Mouse (Mus musculus): ENCODE measurements around the gene Kit.
A peak's percentile ranks its signal among the peaks of the same experiment; 100 is the strongest.

Gene Kit

GRCm38 (mm10) chr5:75626284-75626683 is 51.6 kb downstream of the Kit start:
- ATAC-seq (ENCODE audit: insufficient number of reproducible peaks, low FRiP score, low TSS enrichment): no peak

DNA sequence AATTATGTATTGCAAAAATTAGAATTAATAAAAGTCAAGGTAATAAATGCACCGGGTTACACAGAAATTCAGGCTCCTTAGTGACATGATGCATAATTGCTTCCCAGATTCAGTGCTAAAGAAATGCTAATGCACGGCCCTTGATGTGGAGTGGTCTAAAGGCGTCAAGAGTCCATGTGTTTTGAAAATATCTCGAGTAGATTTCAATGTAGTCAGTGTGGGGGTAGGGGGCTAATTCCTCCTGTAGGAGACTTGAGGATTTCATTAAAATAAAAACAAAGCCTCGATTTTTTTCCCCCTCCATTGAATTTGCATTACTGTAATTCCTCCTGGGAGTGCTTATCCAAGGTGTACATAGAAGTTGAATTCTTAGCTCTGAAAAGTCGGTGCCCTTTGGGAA is 52.0 kb downstream of the Kit start:
- ATAC-seq (ENCODE audit: insufficient number of reproducible peaks, low FRiP score, low TSS enrichment): no peak

DNA sequence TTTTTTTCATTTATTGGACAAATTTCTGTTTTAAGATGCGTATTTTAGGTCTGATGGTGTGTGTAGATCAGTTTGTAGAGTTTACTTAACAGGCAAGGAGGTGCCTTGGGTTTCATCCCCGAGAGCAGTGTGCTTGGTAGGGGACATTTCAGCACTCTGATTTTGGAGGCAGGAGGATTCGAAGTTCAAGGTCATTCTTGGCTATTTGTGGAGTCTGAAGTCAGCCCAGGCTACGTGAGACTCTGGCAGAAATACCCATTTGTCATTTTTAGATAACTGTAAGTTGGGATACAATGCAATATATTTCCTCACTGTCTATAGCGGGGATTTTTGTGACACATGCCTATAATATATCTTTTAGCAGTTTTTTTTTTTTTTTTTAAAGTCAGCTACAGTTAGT is 57.5 kb downstream of the Kit start:
- ATAC-seq (ENCODE audit: insufficient number of reproducible peaks, low FRiP score, low TSS enrichment): no peak

DNA sequence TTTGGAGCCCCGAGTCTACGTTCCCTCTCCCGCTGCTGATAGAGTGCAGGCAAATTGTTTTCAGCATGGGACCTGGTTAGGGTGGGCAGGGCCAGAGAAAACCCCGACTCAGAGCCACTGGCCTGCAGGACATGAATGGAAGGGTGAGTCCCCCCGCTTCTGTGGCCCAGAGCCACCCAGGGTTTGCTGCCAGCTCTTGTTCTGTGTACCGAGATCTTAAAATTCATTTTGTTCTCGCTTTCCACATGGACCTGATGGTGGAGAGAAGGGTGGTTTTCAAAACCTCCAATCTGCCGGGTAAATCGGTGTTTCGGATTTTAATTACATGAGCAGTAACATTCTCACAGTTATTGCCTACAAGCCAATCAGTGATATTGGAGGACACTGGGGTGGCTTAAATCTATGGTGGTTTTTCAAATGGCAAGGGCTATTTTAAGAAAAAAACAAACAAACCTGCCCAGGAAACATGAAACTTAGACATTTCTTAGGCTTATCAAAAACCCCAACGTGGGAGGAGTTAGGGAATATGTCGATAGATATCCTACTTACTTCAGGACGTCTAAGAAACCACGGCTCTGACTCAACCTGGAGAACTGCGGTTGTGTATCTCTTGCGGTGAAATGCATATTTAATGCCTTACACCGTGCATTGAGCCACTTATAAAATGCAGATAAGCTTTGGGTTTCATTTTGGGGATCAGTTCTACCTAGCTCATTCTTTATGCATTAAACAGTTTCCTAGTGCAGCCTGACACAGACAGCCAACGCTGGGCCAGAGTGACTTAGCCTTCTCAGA is 58.3 kb downstream of the Kit start:
- ATAC-seq (ENCODE audit: insufficient number of reproducible peaks, low FRiP score, low TSS enrichment): no peak

- ATAC-seq (ENCODE audit: insufficient number of reproducible peaks, low FRiP score, low TSS enrichment): peak; percentile 41; the same call in 1 of the 2 replicates
Observed at GRCm38 (mm10) chr5:75635385-75635784, 60.7 kb downstream of the Kit start.

GRCm38 (mm10) chr5:75640637-75641036 is 65.9 kb downstream of the Kit start:
- ATAC-seq (ENCODE audit: insufficient number of reproducible peaks, low FRiP score, low TSS enrichment): no peak

GRCm38 (mm10) chr5:75647046-75647445 is 72.3 kb downstream of the Kit start:
- no peak for ATAC-seq (ENCODE audit: insufficient number of reproducible peaks, low FRiP score, low TSS enrichment)

- no peak for ATAC-seq (ENCODE audit: insufficient number of reproducible peaks, low FRiP score, low TSS enrichment)
Observed at GRCm38 (mm10) chr5:75650566-75650965, 75.8 kb downstream of the Kit start.

GRCm38 (mm10) chr5:75653431-75653830 is 78.7 kb downstream of the Kit start:
- no peak for ATAC-seq (ENCODE audit: insufficient number of reproducible peaks, low FRiP score, low TSS enrichment)

GRCm38 (mm10) chr5:75658575-75658974 is 83.9 kb downstream of the Kit start:
- ATAC-seq (ENCODE audit: insufficient number of reproducible peaks, low FRiP score, low TSS enrichment): no peak

DNA sequence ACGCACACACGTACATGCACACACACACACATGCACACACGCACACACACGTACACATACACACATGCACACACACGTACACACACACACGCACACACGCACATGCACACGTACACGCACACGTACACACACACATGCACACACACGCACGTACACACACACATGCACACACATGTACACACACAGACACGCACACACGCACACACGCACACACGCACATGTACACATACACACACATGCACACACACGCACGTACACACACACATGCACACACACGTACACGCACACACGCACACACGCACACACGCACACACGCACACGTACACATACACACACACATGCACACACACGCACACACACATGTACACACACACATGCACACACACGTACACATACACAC is 85.6 kb downstream of the Kit start:
- ATAC-seq (ENCODE audit: insufficient number of reproducible peaks, low FRiP score, low TSS enrichment): no peak

DNA sequence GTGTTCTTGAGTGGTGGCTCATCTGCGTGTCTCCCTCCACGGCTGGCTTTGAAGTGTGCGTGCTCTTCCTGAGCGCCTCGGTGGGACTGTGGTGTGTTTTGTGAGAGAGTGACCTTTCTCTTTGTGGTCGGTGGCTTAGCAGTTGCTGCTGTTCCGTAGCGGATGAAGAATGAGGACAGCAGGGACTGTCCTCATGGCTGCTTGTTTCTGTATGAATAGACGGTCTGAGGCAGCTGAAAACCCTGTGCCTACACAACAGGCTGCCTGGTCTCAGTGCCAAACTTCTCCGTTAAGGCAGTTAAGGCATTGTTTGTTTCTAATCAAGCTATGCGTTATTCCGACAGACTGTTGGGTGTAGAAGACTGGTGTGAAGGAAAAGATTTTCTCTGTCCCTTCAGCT is 87.8 kb downstream of the Kit start:
- no peak for ATAC-seq (ENCODE audit: insufficient number of reproducible peaks, low FRiP score, low TSS enrichment)

- no peak for ATAC-seq (ENCODE audit: insufficient number of reproducible peaks, low FRiP score, low TSS enrichment)
Observed at GRCm38 (mm10) chr5:75663768-75664167, 89.1 kb downstream of the Kit start.

DNA sequence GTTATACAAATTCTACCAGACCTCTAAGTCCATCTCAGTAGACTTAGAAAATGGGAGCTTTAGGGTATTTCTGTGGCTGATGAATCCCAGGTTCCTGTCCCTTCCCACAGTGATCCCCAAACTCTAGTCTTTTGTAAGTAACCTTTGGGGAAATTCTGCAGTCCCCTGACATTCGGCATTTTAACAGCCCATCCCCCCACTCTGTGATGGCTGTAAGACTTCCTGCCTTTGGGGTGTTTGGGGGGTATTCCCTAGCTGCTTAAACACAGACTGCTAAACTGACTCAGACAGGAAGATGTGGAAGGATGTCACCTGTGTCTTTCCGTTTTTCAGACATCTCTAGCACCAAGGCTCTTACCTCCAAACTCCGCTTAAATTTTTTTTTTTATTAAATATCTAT is 92.4 kb downstream of the Kit start:
- no peak for ATAC-seq (ENCODE audit: insufficient number of reproducible peaks, low FRiP score, low TSS enrichment)

DNA sequence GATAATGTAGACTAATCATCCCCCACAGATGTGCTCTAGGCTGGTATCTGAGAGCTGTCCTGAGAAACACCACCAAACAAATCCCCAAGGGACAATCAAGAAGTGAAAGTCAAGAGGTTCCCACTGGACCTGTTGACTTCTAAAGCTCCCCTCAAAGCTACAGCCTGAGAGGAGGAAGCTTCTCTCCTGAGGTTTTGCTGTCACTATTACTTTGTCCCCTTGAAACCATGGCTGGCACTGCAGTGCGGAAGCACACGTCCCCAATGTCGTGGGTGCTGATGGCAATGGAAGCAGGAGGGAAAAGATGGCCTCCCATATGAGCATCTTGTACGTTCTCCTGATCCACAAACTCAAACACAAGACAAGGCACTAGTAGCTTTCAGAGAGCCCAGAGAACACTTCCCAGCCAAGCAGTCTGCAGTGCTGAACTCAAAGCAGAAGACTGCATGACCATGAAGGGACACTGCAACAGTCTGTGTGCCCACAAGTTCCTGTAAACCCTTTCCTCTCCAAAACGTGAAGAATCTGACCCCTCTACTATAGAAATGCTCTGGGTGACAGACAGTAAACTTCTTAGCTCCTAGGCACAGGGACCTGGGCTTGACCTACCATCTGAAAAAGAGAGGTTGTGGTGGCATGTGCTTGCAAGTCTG is 96.5 kb downstream of the Kit start:
- no peak for ATAC-seq (ENCODE audit: insufficient number of reproducible peaks, low FRiP score, low TSS enrichment)

DNA sequence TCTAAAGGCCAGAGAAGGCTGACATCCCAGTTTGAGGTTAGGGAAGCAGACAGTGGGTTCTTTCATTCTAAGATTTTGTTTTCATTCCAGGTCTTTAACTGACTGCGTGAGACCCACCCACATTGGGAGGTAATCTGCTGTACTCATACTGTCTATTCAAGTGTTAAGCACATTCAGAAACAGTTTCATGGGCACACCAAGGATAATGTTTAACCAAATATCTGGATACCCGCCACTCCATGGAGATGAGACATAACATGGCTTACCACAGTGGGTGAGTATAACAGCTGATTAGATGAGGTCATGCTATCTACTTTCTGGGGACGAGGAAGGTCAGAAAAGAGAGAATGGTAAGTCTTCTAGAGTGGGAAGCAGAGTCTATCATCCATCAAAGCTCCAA is 101.3 kb downstream of the Kit start:
- no peak for ATAC-seq (ENCODE audit: insufficient number of reproducible peaks, low FRiP score, low TSS enrichment)

DNA sequence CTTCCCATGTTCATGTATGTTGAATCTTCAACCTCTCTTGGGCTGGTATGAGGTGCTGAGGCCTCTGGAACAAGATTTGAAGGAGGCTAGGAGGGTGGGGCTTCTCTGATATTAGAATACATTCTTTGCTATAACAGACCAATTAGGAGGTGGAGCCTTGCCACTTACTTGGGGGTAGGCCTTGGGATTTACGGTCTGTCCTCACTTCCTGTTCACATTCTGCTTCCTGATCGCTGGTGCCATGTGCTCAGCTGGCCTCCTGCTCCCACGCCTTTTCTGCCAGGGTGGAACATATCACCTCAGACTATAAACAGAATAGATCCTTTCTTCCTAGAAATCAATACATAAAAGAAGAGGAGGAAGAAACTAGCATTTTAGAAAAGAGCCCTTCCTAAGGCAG is 105.2 kb downstream of the Kit start:
- no peak for ATAC-seq (ENCODE audit: insufficient number of reproducible peaks, low FRiP score, low TSS enrichment)

DNA sequence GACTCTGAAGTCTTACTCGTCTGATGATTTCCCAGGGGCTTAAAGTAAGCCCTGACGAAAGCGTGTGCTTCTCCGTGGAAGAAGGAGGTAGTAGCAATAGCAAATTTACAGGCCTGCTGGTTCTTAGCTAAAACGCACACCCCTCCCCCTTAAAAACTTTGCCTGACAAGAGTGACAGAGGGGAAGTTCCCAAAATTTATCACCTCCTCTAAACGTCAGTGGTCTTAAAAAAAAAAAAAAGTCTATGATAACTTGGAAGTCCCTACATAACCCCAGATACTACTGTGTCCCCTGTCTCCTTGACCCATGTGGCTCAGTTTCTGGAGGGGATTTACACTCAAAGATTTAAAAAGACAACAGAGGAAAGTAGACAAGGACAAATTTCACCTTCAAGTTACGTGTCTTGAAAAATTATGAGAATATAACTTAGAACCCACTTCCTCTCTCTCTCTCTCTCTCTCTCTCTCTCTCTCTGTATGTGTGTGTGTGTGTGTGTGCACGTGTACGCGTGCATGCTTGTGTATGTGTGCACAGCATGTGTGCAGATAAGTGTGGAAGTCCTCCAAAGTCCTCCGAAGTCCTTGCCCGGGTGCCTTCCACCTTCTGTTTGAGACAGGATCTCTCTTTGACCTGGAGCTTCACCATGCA is 120.6 kb downstream of the Kit start:
- ATAC-seq (ENCODE audit: insufficient number of reproducible peaks, low FRiP score, low TSS enrichment): no peak

- no peak for ATAC-seq (ENCODE audit: insufficient number of reproducible peaks, low FRiP score, low TSS enrichment)
Observed at GRCm38 (mm10) chr5:75696960-75697359, 122.2 kb downstream of the Kit start.

- ATAC-seq (ENCODE audit: insufficient number of reproducible peaks, low FRiP score, low TSS enrichment): no peak
Observed at GRCm38 (mm10) chr5:75698556-75698955, 123.8 kb downstream of the Kit start.

- no peak for ATAC-seq (ENCODE audit: insufficient number of reproducible peaks, low FRiP score, low TSS enrichment)
Observed at GRCm38 (mm10) chr5:75699081-75699480, 124.4 kb downstream of the Kit start.

GRCm38 (mm10) chr5:75699516-75699915 is 124.8 kb downstream of the Kit start:
- no peak for ATAC-seq (ENCODE audit: insufficient number of reproducible peaks, low FRiP score, low TSS enrichment)
